Mouse (Mus musculus) c-Kit-positive CD71-negative TER-119-negative erythroid progenitor cells, embryonic 14.5 days (primary cell): Measurements from ENCODE around the gene Xpnpep1.
A peak's percentile ranks its signal among the peaks of the same experiment; 100 is the strongest.

Experiments
- DNase-seq: peaks from one replicate; pipeline ENCODE4 v3.0.0-alpha.2; 2013; ENCODE audit warnings: low read depth

Gene Xpnpep1

DNA sequence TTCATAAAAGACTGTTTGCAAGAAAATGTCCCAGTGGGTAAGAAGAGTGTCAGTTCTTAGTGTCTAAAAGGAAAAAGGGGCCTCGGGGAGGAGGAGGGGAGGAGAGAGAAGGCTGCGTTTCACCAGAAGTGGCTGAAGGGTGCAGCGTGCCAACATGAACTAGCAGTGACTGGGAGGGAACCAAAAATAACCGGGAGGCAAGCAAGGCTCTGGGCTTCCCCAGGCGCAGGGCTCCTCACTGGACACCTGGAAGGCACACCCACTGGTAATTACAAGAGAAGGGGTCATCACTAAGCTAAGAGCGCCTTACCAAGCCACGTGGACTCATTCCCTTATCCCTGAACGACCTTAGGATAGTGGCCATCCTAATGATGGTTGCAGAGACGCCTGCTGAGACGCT, 48.1 kb downstream of the Xpnpep1 start:
- no peak for DNase-seq

DNA sequence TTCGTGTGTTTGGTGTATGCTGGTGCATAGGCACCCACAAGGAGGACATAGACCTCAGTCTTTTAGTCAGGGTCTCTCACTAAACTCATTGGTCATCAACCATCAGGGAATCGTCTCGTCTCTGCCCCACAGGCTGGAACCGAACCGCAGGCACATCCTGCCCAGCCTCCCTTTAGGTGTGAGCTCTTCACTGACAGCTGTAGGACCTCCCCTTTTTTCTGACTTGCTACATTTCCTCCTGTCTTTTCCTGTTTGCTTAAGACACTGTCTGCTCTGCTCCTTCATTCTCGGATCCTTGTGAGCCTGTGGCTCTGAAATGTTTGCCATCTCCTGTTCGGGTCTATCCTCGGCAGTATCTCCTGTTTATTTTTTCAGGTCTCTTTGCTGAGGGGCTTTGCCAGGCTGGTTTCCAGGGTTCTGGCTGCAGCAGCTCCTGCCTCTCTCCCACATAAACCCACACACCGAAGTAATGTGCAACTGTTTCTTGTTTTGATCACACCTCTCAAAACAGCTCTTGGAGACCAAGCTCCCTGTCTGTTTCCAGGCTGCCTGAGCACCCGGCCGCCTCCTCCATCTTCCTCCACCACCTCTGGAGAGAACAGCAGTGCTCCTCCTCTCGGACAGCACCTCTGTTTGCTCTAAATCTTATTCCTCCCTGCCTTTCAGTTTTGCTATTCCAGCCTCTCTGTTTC, 60.8 kb downstream of the Xpnpep1 start:
- no peak for DNase-seq

- DNase-seq: peak; percentile 39
These were observed 64.3 kb downstream of the Xpnpep1 start for GRCm38 (mm10) chr19:52975564-52976185.

DNA sequence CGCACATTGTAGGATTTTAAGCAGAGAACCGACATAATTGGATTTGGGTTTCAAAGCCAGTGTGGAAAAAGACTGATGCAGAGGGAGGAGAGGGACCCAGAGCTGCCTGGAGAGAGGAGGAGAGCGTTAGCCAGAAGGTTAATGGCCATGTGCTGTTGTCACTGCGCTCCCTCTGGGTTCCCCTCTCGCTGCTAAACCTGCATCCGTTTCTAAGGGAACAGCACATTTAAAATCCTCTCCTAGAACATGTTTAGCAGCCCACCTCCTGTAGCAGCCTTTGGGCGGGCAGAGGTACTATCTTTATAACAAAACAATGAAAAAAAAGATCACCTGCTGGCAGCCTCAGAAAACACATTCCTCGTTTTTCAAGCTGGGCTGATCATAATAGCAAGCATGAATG, 73.7 kb downstream of the Xpnpep1 start:
- DNase-seq: no peak

- DNase-seq: no peak
These were observed 77.3 kb downstream of the Xpnpep1 start for GRCm38 (mm10) chr19:52962745-52963144.

- DNase-seq: peak; percentile 17
These were observed 117.1 kb downstream of the Xpnpep1 start for GRCm38 (mm10) chr19:52922678-52923495.

- no peak for DNase-seq
These were observed 135.8 kb downstream of the Xpnpep1 start for GRCm38 (mm10) chr19:52904182-52904581.

DNA sequence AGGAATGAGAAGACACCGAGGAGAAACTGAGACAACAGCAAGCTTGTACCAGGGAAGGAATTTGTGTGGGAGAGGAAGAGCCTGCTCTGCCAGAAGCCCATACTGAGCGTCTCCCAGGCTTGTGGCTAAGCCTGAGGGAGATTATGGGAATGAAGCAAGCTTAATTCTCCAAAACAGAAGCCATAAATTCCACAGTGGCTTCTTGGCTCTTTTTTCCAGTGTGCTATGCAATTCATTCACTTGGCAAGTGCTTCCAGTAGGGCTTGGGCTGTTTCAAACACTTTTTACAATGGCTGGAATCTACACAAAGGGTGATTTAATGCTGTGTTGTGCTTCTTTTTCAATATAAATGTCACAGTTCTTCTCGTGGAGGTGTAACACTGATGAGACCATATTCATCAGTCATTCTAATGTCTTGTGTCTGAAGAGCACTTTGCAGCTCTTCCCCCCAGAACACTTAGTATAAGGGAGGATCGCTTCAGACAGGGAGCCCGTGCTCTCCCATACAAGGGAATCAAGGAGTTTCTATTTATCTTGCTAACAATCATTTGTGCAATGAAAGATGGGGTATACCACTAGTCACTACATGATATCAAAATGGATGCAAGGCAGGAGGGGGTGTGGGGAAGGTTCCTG, 148.1 kb downstream of the Xpnpep1 start:
- DNase-seq: no peak
